Mouse (Mus musculus): ENCODE results near the gene Rpl11.

- no peak for TF ChIP-seq EP300 (IDR thresholded peaks at IDR 0.05; ENCODE audit: low read depth)
- no peak for TF ChIP-seq CTCF (IDR thresholded peaks at IDR 0.05; ENCODE audit: low read depth)
Observed at GRCm38 (mm10) chr4:136076776-136077538, 23.7 kb upstream of the Rpl11 start.

All from heart, postnatal 0 days (tissue).